Mouse (Mus musculus): ENCODE measurements around the gene Glud1.

- TF ChIP-seq ZNF384 (IDR thresholded peaks at IDR 0.05; ENCODE audit: low read depth, low read length) = no peak
- no peak for TF ChIP-seq CHD2 (IDR thresholded peaks at IDR 0.05; ENCODE audit: low read depth, low read length)
These were observed 2.0 kb downstream of the Glud1 start for GRCm38 (mm10) chr14:34312339-34313048.
